Mouse (Mus musculus) T-helper 1 cell (primary cell): ENCODE measurements around the gene Chst12.

Source experiments
- in situ Hi-C: fragments of 300-600 bp; cut with MboI, MseI; formaldehyde crosslinking; loops from one replicate; pipeline ENCODE4 v1.15.1; 2025; ENCODE audit warnings: high pct_unique_total_duplicates

The Chst12 gene

GRCm38 (mm10) chr5:140517159-140517920 is 12.0 kb downstream of the Chst12 start:
- in situ Hi-C loops: no loop called here

DNA sequence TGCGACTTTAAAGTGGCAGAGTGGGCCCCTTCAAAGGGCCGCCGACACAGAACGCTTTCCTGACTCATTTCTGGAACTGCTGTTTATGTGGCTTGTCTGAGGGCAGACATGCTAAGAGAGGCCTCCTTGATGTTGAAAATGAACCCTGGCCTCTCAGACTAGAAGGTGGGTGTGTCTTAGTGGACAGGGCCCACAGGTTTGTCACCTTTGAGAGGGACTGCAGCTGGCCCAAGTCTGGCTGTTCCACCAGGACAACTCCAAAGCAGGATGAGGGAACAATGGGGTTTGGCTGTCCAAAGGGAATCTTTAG is 12.5 kb downstream of the Chst12 start:
- in situ Hi-C loops: no loop called here

DNA sequence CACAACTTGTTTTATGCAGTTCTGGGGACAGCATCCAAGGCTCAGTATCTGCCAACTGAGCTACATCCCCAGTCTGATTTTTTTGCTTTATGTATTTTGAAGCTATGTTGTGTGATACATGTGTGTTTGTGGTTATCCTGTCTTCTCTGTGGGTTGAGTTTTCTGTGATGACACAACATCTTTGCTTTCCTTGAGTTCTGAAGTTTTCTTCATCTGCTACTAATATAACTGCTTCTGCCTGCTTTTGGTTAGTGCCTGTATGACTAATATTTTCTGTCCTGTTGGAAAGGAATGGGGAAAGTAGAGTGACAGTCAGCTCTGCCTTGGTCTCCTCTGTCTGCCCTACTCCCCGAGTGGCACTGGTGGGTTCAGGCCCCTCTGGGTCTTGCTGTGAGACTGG is 15.8 kb downstream of the Chst12 start:
- in situ Hi-C loops: loop anchor here (5.0 kb wide), 1 partner anchor 44 kb away; no protein-coding TSS in a partner anchor

DNA sequence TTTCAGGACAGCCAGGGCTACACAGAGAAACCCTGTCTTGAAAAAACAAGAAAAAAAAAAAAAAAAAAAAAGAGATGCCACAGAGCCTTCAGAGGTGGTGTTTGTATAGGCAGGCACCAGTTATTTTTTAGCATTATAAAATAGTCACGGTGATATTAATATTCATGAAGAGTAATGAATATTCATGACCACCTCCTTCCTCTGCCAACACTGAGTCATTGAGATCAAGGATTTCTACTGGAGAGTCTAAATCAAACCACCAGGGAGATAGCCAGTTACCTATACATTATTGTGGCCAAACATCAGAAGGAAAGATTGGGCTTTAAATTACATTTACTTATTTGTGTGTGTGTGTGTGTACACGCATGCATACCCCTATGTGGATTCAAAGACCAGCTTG is 21.4 kb downstream of the Chst12 start:
- in situ Hi-C loops: no loop called here

- in situ Hi-C loops: no loop called here
Measured at GRCm38 (mm10) chr5:140538111-140538683, 32.8 kb downstream of the Chst12 start.

DNA sequence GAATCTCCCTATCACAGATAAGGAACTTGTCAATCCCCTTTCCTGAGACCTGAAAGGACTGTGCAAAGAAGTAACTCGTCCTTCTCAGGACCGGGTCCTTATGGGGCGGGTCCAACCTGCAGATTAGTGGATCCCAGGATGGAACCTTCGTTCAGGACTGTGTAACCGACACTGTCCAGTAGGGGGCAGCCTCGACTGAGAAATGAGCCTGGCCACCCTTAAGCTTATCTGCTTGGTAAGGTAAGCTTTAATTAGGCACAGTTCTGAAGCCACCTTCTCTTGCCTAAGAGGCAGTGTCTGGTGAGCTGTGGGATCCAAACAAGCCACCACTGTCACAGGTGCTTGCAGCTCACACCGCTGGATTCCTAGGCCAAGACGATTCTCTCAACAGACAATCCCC is 34.8 kb downstream of the Chst12 start:
- in situ Hi-C loops: loop anchor here (5.0 kb wide), 2 partner anchors 92 to 142 kb away; no protein-coding TSS in a partner anchor

DNA sequence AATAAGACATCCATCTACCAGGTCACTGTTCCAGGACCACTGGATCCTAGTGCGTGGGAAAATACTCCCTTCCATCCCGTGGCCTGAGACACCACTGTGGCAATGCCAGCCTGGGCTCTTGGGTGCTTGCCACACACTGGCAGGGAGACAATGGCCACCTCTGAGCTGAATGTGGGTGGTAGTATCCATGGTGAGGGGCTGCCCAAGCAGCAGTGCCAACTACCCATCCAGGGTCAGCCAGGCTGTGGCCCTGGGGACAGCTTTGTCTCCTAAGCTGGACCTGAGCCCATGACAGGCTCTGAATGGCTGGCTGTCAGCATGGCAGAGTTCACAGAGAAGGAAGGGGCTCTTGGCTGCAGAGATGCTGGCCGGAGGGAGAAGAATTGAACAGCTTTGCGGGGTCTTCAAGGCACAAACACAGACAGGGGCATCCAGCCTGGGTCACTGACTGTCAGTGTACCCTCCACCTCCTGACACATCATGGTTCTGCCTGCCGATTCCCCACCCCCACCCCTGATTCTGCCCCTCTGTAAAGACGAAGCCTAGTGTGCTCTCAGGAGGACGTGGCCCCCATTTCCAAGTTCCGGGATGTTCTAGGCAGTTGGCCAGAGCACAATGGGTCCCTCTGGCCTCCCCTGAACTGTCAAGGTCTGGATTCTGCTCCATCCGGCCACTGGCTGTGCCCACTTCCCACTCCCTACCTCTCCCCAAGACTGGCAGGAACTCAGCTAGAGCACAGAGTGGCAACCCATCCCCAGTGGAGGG is 37.6 kb downstream of the Chst12 start:
- in situ Hi-C loops: loop anchor here (5.0 kb wide), 2 partner anchors 89 to 139 kb away; no protein-coding TSS in a partner anchor

GRCm38 (mm10) chr5:140545651-140546050 is 40.3 kb downstream of the Chst12 start:
- in situ Hi-C loops: no loop called here

GRCm38 (mm10) chr5:140546332-140546731 is 41.0 kb downstream of the Chst12 start:
- in situ Hi-C loops: no loop called here

GRCm38 (mm10) chr5:140549306-140550047 is 44.1 kb downstream of the Chst12 start:
- in situ Hi-C loops: no loop called here

- in situ Hi-C loops: no loop called here
Measured at GRCm38 (mm10) chr5:140553719-140554118, 48.4 kb downstream of the Chst12 start.

DNA sequence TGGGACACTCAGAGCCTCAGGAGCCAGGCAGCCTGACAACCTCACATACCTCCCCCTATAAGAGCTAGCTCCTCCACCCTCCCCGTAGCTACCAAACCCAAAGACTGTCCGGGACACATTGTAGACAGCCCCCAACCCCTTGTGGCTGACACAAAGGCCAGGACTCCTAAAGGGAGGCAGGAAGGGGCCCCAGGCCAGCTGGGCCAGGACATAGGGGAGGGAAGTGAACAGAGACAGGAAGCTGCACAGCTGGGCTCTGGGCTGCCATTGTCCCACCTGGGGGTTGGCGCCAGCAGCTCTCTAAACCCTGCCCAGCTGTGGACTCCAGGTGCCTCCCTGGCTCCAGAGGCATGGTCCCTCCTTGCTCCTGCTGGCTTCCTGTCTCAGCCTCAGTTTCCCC is 51.5 kb downstream of the Chst12 start:
- in situ Hi-C loops: no loop called here

GRCm38 (mm10) chr5:140562601-140563000 is 57.3 kb downstream of the Chst12 start:
- in situ Hi-C loops: no loop called here

- in situ Hi-C loops: loop anchor here (5.0 kb wide), 1 partner anchor 52 kb away; no protein-coding TSS in a partner anchor
Measured at GRCm38 (mm10) chr5:140564896-140565295, 59.5 kb downstream of the Chst12 start, which contains the start of gene Grifin. Gene Grifin (minus strand): TSS chr5:140565071.

- in situ Hi-C loops: loop anchor here (5.0 kb wide), 1 partner anchor 52 kb away; no protein-coding TSS in a partner anchor
Measured at GRCm38 (mm10) chr5:140565451-140565850, 60.1 kb downstream of the Chst12 start.

GRCm38 (mm10) chr5:140565856-140566255 is 60.5 kb downstream of the Chst12 start:
- in situ Hi-C loops: loop anchor here (5.0 kb wide), 1 partner anchor 51 kb away; no protein-coding TSS in a partner anchor

GRCm38 (mm10) chr5:140566271-140566670 is 60.9 kb downstream of the Chst12 start:
- in situ Hi-C loops: loop anchor here (5.0 kb wide), 1 partner anchor 51 kb away; no protein-coding TSS in a partner anchor

- in situ Hi-C loops: loop anchor here (5.0 kb wide), 1 partner anchor 50 kb away; no protein-coding TSS in a partner anchor
Measured at GRCm38 (mm10) chr5:140567321-140567720, 62.0 kb downstream of the Chst12 start.

GRCm38 (mm10) chr5:140567751-140568150 is 62.4 kb downstream of the Chst12 start:
- in situ Hi-C loops: loop anchor here (5.0 kb wide), 1 partner anchor 50 kb away; no protein-coding TSS in a partner anchor

DNA sequence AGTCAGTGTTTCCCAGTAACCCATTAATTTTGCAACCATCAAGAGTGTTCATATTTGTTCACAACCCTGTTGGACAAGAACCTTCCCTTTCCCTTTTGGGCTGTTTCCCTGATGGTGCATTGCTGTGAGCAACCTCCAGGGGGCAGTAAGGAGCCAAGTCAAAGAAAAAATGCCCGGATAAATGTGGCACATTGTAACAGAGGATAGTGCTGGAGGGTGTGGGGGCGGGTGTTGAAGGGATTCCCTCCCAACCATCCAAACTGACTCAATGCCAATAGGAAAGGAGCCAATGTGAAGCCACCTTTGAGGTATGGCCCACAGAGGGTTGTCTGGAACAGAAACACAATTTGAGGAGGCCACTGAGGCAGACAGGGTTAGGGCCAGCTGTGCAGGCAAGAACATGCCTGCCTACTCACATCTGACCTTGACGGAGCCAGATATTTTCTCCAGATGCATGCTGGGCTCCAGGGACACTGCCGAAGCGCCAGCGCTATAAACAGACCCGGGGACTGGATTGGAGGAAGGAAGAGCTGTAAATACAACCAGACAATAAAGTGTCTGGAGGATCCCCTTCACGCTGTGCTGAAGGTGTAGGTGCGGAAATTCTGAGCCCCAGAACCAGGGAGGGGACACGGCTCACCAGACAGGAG is 63.1 kb downstream of the Chst12 start:
- in situ Hi-C loops: loop anchor here (5.0 kb wide), 1 partner anchor 49 kb away; no protein-coding TSS in a partner anchor
